Mouse (Mus musculus): ENCODE results near the gene Triap1.

Gene Triap1

GRCm38 (mm10) chr5:115392969-115393368 is 51.9 kb downstream of the Triap1 start:
- in situ Hi-C loops (cut with MboI), result no loop called here

All from mature B cell (primary cell).